Mouse (Mus musculus) stomach, embryonic 15.5 days (tissue): ENCODE results near the gene Fli1. TPM values are rescaled to one million over a fixed set of nuclear protein-coding genes. Genes with fewer than 3 reads are reported as not detected.

Experiments used
- ATAC-seq: fragments of 200-750 bp; cut with Nextera tagmentation; 2 replicates; pipeline ENCODE4 v1.8.0; 2017; ENCODE audit warnings: low read depth, moderate number of reproducible peaks, moderate TSS enrichment; ENCODE audit not compliant: insufficient read depth, low FRiP score
- H3K27ac ChIP-seq: fragments of 300-500 bp; sonication (generic); 2 replicates; pipeline ENCODE4 v1.5.1; 2015; ENCODE audit warnings: mild to moderate bottlenecking, inconsistent platforms
- H3K27me3 ChIP-seq: fragments of 300-500 bp; sonication (generic); replicated peaks from 2 replicates; pipeline ENCODE4 v1.6.1; 2015; ENCODE audit warnings: inconsistent platforms
- H3K36me3 ChIP-seq: fragments of 300-500 bp; sonication (generic); 2 replicates; pipeline ENCODE4 v1.6.1; 2015; ENCODE audit warnings: inconsistent platforms
- H3K4me1 ChIP-seq: fragments of 300-500 bp; sonication (generic); 2 replicates; pipeline ENCODE4 v1.6.1; 2015; ENCODE audit warnings: inconsistent platforms
- H3K4me2 ChIP-seq: fragments of 300-500 bp; sonication (generic); 2 replicates; pipeline ENCODE4 v1.6.1; 2015; ENCODE audit warnings: mild to moderate bottlenecking, inconsistent platforms
- H3K4me3 ChIP-seq: fragments of 300-500 bp; sonication (generic); replicated peaks from 2 replicates; pipeline ENCODE4 v1.5.1; 2015; ENCODE audit warnings: inconsistent platforms
- H3K9ac ChIP-seq: fragments of 300-500 bp; sonication (generic); 2 replicates; pipeline ENCODE4 v1.6.1; 2015; ENCODE audit warnings: inconsistent platforms
- H3K9me3 ChIP-seq: fragments of 300-500 bp; sonication (generic); 2 replicates; pipeline ENCODE4 v1.6.1; 2016; ENCODE audit warnings: inconsistent platforms
- WGBS: fragments of 180-500 bp; shearing (Covaris S2); methylation state at CpG from one replicate; pipeline ENCODE4 v1.1.7; 2015; 5-methylcytosine and 5-hydroxymethylcytosine counted together
- polyA plus RNA-seq: library from polyadenylated mRNA; unstranded; fragments of >200 nt; fragmentation: Nextera tagmentation; extraction: Ambion mirVana; gene quantifications from 2 replicates; pipeline ENCODE4 v1.2.1, GENCODE M21; 2015

Gene Fli1
- polyA plus RNA-seq: 13.4 and 13.9 TPM in 2 replicates

DNA sequence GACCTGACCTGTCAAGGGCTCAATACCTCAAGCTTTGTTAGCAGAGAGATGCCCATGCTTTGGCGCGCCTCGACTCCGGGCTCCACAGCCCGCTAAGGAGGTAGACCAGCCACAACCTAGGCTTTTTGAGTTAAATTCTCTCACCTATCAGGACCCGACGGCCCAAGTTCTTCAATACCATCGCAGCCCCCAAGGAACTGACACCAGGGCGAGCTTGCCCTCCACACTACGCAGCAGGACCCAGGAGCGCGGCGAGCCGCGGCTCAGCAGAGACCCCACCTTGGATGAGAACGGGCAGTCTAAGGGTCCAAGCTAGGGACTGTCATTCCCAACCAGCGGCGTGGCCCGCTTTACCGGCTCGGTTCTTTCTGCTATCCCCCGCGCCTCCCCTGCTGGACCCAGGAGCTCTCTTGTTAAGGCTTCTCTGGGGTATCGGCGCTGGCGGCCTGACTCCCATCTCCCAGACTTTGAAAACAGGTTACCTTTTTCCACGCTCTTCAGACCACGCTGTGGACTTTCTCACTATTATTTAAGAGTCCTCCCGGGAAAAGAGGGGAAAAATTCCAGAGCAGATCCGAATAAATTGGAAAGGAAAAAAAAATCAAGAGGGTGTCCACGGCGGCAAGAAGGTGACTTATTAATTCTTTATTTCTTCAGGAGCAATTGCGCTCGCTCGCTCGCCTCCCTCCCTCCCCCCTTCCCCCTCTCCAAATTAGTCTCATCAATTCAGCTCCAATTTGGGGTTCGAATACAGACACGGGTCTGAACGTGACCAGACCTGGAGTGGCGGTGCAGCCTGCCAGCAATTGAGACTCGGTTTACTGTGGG lies at the start of gene Fli1:
Gene Fli1, minus strand, starts transcription at position 650 of the 828 bp plus-strand sequence.
- H3K4me1 ChIP-seq: peaks cover 49% of the 10 kb centered on the region
- peak within 1 kb of the TSS; percentile 98 for H3K4me2 ChIP-seq
- H3K4me3 ChIP-seq: peak within 1 kb of the TSS; percentile 67

GRCm38 (mm10) chr9:32591732-32592582 lies 49.3 kb upstream of the Fli1 start:
- no peak overlapping the region for H3K4me2 ChIP-seq
- H3K27ac ChIP-seq: no peak overlapping the region
- 11% methylated on average over 14 of the region's 14 CpGs for WGBS
- H3K36me3 ChIP-seq: no peaks in the 10 kb centered on the region
- H3K4me1 ChIP-seq: 0 out of 2 replicates have a peak, but pooled peaks cover 3% of the 10 kb centered on the region
- ATAC-seq: peak; percentile 74
- H3K9ac ChIP-seq: no peak overlapping the region
- no peaks in the 10 kb centered on the region for H3K27me3 ChIP-seq
- no peaks in the 10 kb centered on the region for H3K9me3 ChIP-seq
- H3K4me3 ChIP-seq: no peak overlapping the region

More for the DNA sequence above, at the start of gene Fli1:
- 1% methylated on average over 41 of the region's 41 CpGs for WGBS
- H3K9ac ChIP-seq: peak within 1 kb of the TSS; percentile 7; the same call in 1 of the 2 replicates
- H3K36me3 ChIP-seq: no peaks in the 10 kb centered on the region
- H3K27ac ChIP-seq: peak within 1 kb of the TSS; percentile 48
- no peak for ATAC-seq
- peaks cover 51% of the 10 kb centered on the region for H3K27me3 ChIP-seq
- H3K9me3 ChIP-seq: no peaks in the 10 kb centered on the region

GRCm38 (mm10) chr9:32590571-32590970 lies 47.9 kb upstream of the Fli1 start:
- Histone ChIP-seq H3K27me3 (no peaks in the 10 kb centered on the region), H3K9ac (no peak overlapping the region), H3K4me2 (no peak overlapping the region), H3K36me3 (no peaks in the 10 kb centered on the region), H3K4me1 (0 out of 2 replicates have a peak, but pooled peaks cover 3% of the 10 kb centered on the region), H3K27ac (no peak overlapping the region), H3K9me3 (no peaks in the 10 kb centered on the region), H3K4me3 (no peak overlapping the region)
- no peak for ATAC-seq
- 76% methylated on average over 5 of the region's 5 CpGs for WGBS

- 8% methylated on average over 8 of the region's 8 CpGs for WGBS
- H3K27me3 ChIP-seq: no peaks in the 10 kb centered on the region
- ATAC-seq: no peak
- H3K36me3 ChIP-seq: no peaks in the 10 kb centered on the region
- no peak overlapping the region for H3K27ac ChIP-seq
- H3K4me1 ChIP-seq: 0 out of 2 replicates have a peak, but pooled peaks cover under 1% of the 10 kb centered on the region
- H3K9ac ChIP-seq: no peak overlapping the region
- no peak overlapping the region for H3K4me3 ChIP-seq
- no peaks in the 10 kb centered on the region for H3K9me3 ChIP-seq
- H3K4me2 ChIP-seq: no peak overlapping the region
Observed at GRCm38 (mm10) chr9:32589900-32590299, 47.2 kb upstream of the Fli1 start.

DNA sequence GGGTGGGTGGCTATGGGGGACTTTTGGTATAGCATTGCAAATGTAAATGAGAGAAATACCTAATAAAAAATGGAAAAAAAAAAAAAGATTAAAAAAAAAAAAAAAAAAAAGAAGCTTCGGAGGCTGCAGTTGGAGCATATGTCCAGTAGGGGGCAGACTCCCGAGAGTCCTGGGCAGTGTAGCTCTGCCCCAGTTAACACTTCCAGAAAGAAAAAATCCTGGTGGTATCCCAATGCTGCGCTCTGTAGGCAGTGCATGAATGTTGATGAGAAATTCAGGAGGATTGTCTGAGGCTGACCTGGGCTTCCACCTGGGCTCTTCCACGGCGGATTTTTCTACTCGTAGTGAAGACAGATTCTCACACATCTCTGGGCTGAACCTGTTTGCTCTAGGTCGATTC lies 42.7 kb upstream of the Fli1 start:
- H3K9me3 ChIP-seq: no peaks in the 10 kb centered on the region
- no peak for ATAC-seq
- no peaks in the 10 kb centered on the region for H3K4me1 ChIP-seq
- H3K4me2 ChIP-seq: no peak overlapping the region
- 45% methylated on average over 7 of the region's 7 CpGs for WGBS
- H3K36me3 ChIP-seq: no peaks in the 10 kb centered on the region
- H3K27me3 ChIP-seq: no peaks in the 10 kb centered on the region
- H3K27ac ChIP-seq: no peak overlapping the region
- H3K4me3 ChIP-seq: no peak overlapping the region
- no peak overlapping the region for H3K9ac ChIP-seq

DNA sequence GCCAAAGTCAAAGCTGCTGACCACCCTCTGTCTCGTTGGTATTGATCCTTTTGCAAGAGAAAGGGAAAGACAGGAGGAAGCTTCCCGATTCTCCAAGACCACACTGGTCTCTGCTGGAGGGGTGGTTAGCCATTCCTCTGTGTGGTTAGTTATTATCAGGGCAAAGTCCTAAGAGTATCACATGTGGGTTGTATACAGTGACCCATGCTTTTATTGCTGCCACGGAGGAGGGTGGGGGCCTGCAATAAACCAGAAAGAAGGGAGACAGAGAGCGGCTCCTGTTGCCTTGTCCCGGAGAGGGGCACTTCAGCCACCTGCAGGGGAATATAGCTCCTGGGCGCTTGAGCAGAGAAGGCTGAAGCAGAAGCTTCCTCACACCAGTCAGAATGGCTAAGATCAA lies 41.2 kb upstream of the Fli1 start:
- Histone ChIP-seq H3K9me3 (no peaks in the 10 kb centered on the region), H3K4me2 (no peak overlapping the region), H3K4me3 (no peak overlapping the region), H3K36me3 (no peaks in the 10 kb centered on the region), H3K9ac (no peak overlapping the region), H3K27me3 (no peaks in the 10 kb centered on the region), H3K27ac (no peak overlapping the region), H3K4me1 (no peaks in the 10 kb centered on the region)
- ATAC-seq: no peak
- WGBS: 81% methylated on average over 6 of the region's 6 CpGs

DNA sequence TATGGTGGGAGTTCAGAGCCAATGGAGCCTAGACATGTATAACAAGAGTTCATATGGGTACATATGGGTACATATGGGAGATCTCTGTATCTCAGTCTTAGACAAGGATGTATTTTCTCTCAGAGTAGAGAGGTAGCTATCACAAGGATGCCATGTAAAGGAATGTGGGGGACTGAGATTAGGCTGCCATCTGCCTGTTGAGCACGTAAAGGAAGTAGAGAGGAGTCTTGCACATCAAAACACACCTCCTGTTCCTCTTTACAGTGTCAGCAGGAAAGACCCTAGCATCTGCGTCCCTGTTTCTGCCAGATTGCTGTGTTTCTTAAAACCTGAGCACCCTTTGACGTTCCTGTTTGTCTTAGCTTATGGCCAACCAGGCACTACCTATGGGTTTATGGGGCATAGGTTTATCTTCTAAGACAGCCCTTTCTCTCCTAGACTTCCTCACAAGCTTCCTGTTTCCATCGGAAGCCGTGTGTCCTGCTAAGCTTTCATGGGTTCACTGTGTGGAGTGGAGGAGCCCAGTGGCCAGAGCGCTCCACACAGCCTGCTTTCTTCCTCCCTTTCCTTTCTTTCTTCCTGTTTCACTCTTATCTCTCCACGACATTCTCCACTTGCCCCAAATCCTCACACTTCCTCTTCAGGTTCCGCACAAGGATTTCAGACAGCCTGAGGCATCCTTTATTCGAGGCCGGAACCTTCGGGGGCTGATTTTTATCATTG lies 39.4 kb upstream of the Fli1 start:
- no peak overlapping the region for H3K4me2 ChIP-seq
- 66% methylated on average over 11 of the region's 11 CpGs for WGBS
- H3K4me3 ChIP-seq: no peak overlapping the region
- H3K9ac ChIP-seq: no peak overlapping the region
- H3K36me3 ChIP-seq: no peaks in the 10 kb centered on the region
- no peaks in the 10 kb centered on the region for H3K27me3 ChIP-seq
- H3K27ac ChIP-seq: no peak overlapping the region
- H3K9me3 ChIP-seq: no peaks in the 10 kb centered on the region
- no peaks in the 10 kb centered on the region for H3K4me1 ChIP-seq
- no peak for ATAC-seq

GRCm38 (mm10) chr9:32578411-32578810 lies 35.8 kb upstream of the Fli1 start:
- WGBS: 79% methylated on average over 2 of the region's 2 CpGs
- no peaks in the 10 kb centered on the region for H3K36me3 ChIP-seq
- no peak for ATAC-seq
- no peaks in the 10 kb centered on the region for H3K27me3 ChIP-seq
- H3K9me3 ChIP-seq: no peaks in the 10 kb centered on the region
- no peak overlapping the region for H3K27ac ChIP-seq
- H3K4me1 ChIP-seq: no peaks in the 10 kb centered on the region
- H3K4me2 ChIP-seq: no peak overlapping the region
- no peak overlapping the region for H3K4me3 ChIP-seq
- H3K9ac ChIP-seq: no peak overlapping the region

GRCm38 (mm10) chr9:32573638-32574037 lies 31.0 kb upstream of the Fli1 start:
- Histone ChIP-seq H3K9ac (no peak overlapping the region), H3K36me3 (no peaks in the 10 kb centered on the region), H3K9me3 (no peaks in the 10 kb centered on the region), H3K27me3 (no peaks in the 10 kb centered on the region), H3K4me2 (no peak overlapping the region), H3K27ac (no peak overlapping the region), H3K4me3 (no peak overlapping the region), H3K4me1 (0 out of 2 replicates have a peak, but pooled peaks cover under 1% of the 10 kb centered on the region)
- WGBS: 61% methylated on average over 4 of the region's 4 CpGs
- ATAC-seq: no peak

DNA sequence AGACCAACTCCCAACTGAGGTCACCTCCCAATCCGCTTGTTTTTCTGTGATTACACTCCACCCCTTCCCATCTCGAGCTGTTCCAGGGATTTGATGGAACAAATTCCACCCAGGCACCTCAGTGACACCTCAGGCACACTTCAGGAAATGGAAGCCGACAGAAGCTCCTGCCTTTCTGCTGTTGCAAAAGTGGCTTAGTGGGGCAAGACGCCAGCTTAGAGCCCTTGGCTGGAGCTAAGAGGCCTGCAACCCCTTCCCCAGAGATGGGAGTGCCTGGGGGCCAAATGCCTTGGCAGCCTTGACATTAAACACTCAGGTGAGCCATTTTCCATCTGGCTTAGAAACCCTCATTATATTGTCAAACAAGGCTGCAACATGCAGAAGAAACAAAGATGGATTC lies 29.0 kb upstream of the Fli1 start:
- Histone ChIP-seq H3K4me1 (0 out of 2 replicates have a peak, but pooled peaks cover 3% of the 10 kb centered on the region), H3K9me3 (no peaks in the 10 kb centered on the region), H3K27ac (no peak overlapping the region), H3K9ac (no peak overlapping the region), H3K4me2 (no peak overlapping the region), H3K27me3 (no peaks in the 10 kb centered on the region), H3K4me3 (no peak overlapping the region), H3K36me3 (no peaks in the 10 kb centered on the region)
- ATAC-seq: no peak
- 48% methylated on average over 4 of the region's 4 CpGs for WGBS

GRCm38 (mm10) chr9:32570547-32570946 lies 27.9 kb upstream of the Fli1 start:
- 78% methylated on average over 5 of the region's 5 CpGs for WGBS
- H3K4me1 ChIP-seq: 0 out of 2 replicates have a peak, but pooled peaks cover 3% of the 10 kb centered on the region
- no peaks in the 10 kb centered on the region for H3K9me3 ChIP-seq
- no peaks in the 10 kb centered on the region for H3K36me3 ChIP-seq
- no peak overlapping the region for H3K27ac ChIP-seq
- ATAC-seq: no peak
- H3K4me3 ChIP-seq: no peak overlapping the region
- no peak overlapping the region for H3K4me2 ChIP-seq
- H3K9ac ChIP-seq: no peak overlapping the region
- no peaks in the 10 kb centered on the region for H3K27me3 ChIP-seq
